Mouse (Mus musculus): ENCODE results near the gene Pla2g4e.

GRCm38 (mm10) chr2:120242791-120243467, 2.2 kb downstream of the Pla2g4e start:
- TF ChIP-seq CTCF (IDR thresholded peaks at IDR 0.05; ENCODE audit: low read depth) (no peak), EP300 (IDR thresholded peaks at IDR 0.05; ENCODE audit: low read depth) (no peak)
